Mouse (Mus musculus) mouse trophoblast stem cell (cell line): ENCODE measurements around the gene Nsun3.
"Not testable (repeated sequence)": the region's sequence is repeated elsewhere in the genome, so short reads cannot be mapped to it uniquely, and the experiment has no call there.

ENCODE experiments used
- in situ Hi-C, 2 experiments: fragments of 300-500 bp; cut with MseI, MboI; formaldehyde crosslinking; loops; 2 replicates in 1 of 2; 3 replicates in 1 of 2; pipeline ENCODE4 v1.15.1; 2025

The Nsun3 gene

GRCm38 (mm10) chr16:62753079-62753478, 33.5 kb downstream of the Nsun3 start:
- in situ Hi-C loops = no loop called here

- in situ Hi-C loops = no loop called here
These were observed 40.7 kb downstream of the Nsun3 start for GRCm38 (mm10) chr16:62745875-62746274.

GRCm38 (mm10) chr16:62734359-62734758, 52.3 kb downstream of the Nsun3 start:
- in situ Hi-C loops = no loop called here

GRCm38 (mm10) chr16:62730291-62730690, 56.3 kb downstream of the Nsun3 start:
- in situ Hi-C loops = no loop called here

GRCm38 (mm10) chr16:62729846-62730245, 56.8 kb downstream of the Nsun3 start:
- in situ Hi-C loops = no loop called here

- in situ Hi-C loops = not testable (repeated sequence)
These were observed 68.4 kb downstream of the Nsun3 start for GRCm38 (mm10) chr16:62718255-62718654.

- in situ Hi-C loops = no loop called here
These were observed 96.2 kb downstream of the Nsun3 start for GRCm38 (mm10) chr16:62690436-62690835.

- in situ Hi-C loops = no loop called here
These were observed 100.5 kb downstream of the Nsun3 start for GRCm38 (mm10) chr16:62686073-62686472.

GRCm38 (mm10) chr16:62685494-62685893, 101.1 kb downstream of the Nsun3 start:
- in situ Hi-C loops = no loop called here
